Mouse (Mus musculus): ENCODE data around the gene Olfr309.

DNA sequence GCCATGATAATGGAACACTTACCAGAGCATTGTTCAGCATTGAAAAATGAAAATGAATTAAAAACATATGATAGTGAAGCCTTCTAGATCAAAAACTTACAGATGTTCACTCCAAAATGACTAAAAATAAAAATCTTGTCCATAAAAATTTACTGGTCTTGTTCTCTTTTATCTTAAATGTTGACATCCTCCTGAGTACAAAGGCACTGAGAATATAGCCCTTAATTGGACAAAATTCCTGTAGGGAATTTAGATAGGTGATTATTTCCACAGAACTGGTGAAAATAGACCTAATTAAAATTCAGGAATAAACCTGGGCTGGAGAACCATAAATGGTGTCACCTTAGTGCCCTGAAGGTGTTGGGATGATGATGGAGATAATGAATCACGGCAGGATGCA is 36.4 kb downstream of the Olfr309 start, which contains the start of gene Olfr310:
- TF ChIP-seq CTCF (IDR thresholded peaks at IDR 0.05; ENCODE audit: control insufficient read depth, insufficient read depth, insufficient replicate concordance, low read depth, low read length) (no peak), POLR2A (IDR thresholded peaks at IDR 0.05; ENCODE audit: control insufficient read depth, low read depth, low read length) (no peak)
